Mouse (Mus musculus) heart, embryonic 15.5 days (tissue): ENCODE data around the gene Zranb3. TPM values are rescaled to one million over a fixed set of nuclear protein-coding genes. Genes with fewer than 3 reads are reported as not detected.

Experiments
- ATAC-seq: fragments of 200-750 bp; cut with Nextera tagmentation; replicated peaks from 2 replicates; pipeline ENCODE4 v1.8.0; 2017; ENCODE audit warnings: low read depth, moderate TSS enrichment; ENCODE audit not compliant: insufficient number of reproducible peaks, insufficient read depth, low FRiP score
- H3K27ac ChIP-seq: fragments of 300-500 bp; sonication (generic); 2 replicates; pipeline ENCODE4 v1.5.1; 2015; ENCODE audit warnings: mild to moderate bottlenecking, inconsistent platforms
- H3K27me3 ChIP-seq: fragments of 300-500 bp; sonication (generic); 2 replicates; pipeline ENCODE4 v1.6.1; 2015; ENCODE audit warnings: inconsistent platforms
- H3K36me3 ChIP-seq: fragments of 300-500 bp; sonication (generic); 2 replicates; pipeline ENCODE4 v1.6.1; 2015; ENCODE audit warnings: mild to moderate bottlenecking, inconsistent platforms
- H3K4me1 ChIP-seq: fragments of 300-500 bp; sonication (generic); replicated peaks from 2 replicates; pipeline ENCODE4 v1.6.1; 2015; ENCODE audit warnings: inconsistent platforms
- H3K4me2 ChIP-seq: fragments of 300-500 bp; sonication (generic); 2 replicates; pipeline ENCODE4 v1.6.1; 2015; ENCODE audit warnings: inconsistent platforms, mild to moderate bottlenecking, moderate library complexity
- H3K4me3 ChIP-seq: fragments of 300-500 bp; sonication (generic); 2 replicates; pipeline ENCODE4 v1.5.1; 2015; ENCODE audit warnings: mild to moderate bottlenecking, inconsistent platforms
- H3K9ac ChIP-seq: fragments of 300-500 bp; sonication (generic); 2 replicates; pipeline ENCODE4 v1.6.1; 2015; ENCODE audit warnings: mild to moderate bottlenecking, inconsistent platforms
- H3K9me3 ChIP-seq: fragments of 300-500 bp; sonication (generic); replicated peaks from 2 replicates; pipeline ENCODE4 v1.6.1; 2016; ENCODE audit warnings: inconsistent platforms
- WGBS: fragments of 180-500 bp; shearing (Covaris S2); methylation state at CpG from one replicate; pipeline ENCODE4 v1.1.7; 2015; ENCODE audit warnings: mixed read lengths; 5-methylcytosine and 5-hydroxymethylcytosine counted together
- polyA plus RNA-seq: library from polyadenylated mRNA; unstranded; fragments of >200 nt; fragmentation: Nextera tagmentation; extraction: Ambion mirVana; gene quantifications from 2 replicates; pipeline ENCODE4 v1.2.1, GENCODE M21; 2015

The Zranb3 gene
- polyA plus RNA-seq, 1 experiment from 2014 or later: 5.3 TPM

DNA sequence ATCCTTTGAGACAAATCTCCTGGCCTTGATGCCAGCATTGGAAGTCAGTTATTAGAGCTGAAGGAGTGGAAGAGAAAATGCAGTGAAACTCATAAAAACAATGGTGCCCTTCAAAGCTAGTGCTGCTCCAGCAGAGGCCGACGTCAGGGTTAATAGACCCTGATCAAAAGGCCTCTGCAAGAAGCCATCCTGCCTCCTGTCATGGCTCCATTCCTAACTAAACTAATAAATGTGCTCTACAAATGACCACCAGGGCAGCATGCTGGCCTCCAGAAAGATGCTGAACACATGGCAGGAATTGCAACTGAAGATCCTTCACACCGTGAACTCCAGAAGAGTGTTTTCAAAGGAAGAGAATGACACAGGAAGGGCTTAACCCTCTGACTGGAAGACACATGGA is 117.5 kb downstream of the Zranb3 start:
- Histone ChIP-seq H3K36me3 (no peaks in the 10 kb centered on the region), H3K9ac (no peak overlapping the region), H3K4me2 (no peak overlapping the region), H3K27me3 (no peaks in the 10 kb centered on the region), H3K27ac (no peak overlapping the region), H3K4me3 (no peak overlapping the region), H3K9me3 (no peaks in the 10 kb centered on the region), H3K4me1 (peaks cover 10% of the 10 kb centered on the region)
- ATAC-seq: no peak
- 44% methylated on average over 3 of the region's 3 CpGs for WGBS

DNA sequence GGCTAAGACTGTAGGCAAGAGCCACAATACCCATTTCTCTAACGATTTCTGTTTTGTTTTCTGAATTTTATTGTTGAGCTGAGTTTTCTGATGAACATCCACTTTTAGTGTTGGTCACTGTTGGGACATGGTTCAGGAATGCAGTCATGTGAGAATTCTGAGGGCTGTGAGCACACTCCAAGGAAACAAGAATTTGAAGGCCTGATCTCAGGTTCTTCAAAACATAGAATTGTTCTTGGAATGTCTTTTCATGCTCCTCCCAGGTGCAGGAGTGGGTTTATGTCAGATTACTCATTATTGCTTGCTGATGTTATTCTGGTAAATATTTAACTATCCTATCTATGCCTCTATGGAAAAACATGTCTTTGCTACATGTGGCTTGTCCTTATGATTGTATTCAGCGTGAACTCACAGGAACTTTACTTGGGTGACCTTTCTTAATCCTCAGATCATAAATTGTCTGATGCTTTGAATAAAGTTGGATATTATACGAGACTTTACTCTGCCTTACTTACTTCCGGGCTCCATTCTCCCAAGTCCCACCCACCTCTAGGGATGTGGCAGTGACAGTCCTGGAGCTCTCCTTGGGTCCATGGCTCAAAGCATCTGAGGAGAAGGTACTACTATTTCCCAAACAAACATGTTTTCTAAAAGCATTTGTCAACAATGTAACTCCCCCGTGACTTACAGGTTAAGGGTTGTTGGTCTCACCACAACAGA is 119.4 kb downstream of the Zranb3 start:
- H3K9ac ChIP-seq: no peak overlapping the region
- 85% methylated on average over 5 of the region's 5 CpGs for whole genome bisulfite sequencing
- H3K4me2 ChIP-seq: no peak overlapping the region
- H3K27ac ChIP-seq: no peak overlapping the region
- no peaks in the 10 kb centered on the region for H3K9me3 ChIP-seq
- H3K27me3 ChIP-seq: no peaks in the 10 kb centered on the region
- ATAC-seq: no peak
- no peak overlapping the region for H3K4me3 ChIP-seq
- no peaks in the 10 kb centered on the region for H3K36me3 ChIP-seq
- H3K4me1 ChIP-seq: no peaks in the 10 kb centered on the region

DNA sequence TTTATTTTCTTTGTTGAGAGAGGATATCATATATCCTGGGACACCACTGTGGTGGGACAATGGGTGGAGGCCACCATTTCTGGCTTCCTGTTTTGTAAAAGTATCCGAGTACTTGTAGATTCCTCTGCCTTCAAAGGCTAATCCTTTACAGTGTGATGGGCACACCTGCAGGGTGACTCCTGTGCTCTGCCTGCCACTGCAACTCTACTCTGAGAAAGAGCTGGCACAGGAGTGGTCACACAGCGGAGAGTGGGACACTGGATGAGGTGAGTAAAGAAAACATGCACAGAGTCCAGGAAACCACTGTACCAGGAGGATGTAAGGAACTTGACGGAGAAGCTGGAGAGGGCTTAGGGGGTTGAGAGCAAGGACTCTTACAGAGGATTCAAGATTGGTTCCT is 120.6 kb downstream of the Zranb3 start:
- H3K9ac ChIP-seq: no peak overlapping the region
- H3K27me3 ChIP-seq: no peaks in the 10 kb centered on the region
- no peak overlapping the region for H3K27ac ChIP-seq
- H3K9me3 ChIP-seq: no peaks in the 10 kb centered on the region
- WGBS: 73% methylated on average over 3 of the region's 3 CpGs
- no peaks in the 10 kb centered on the region for H3K4me1 ChIP-seq
- H3K4me3 ChIP-seq: no peak overlapping the region
- no peak for ATAC-seq
- H3K36me3 ChIP-seq: no peaks in the 10 kb centered on the region
- H3K4me2 ChIP-seq: no peak overlapping the region

DNA sequence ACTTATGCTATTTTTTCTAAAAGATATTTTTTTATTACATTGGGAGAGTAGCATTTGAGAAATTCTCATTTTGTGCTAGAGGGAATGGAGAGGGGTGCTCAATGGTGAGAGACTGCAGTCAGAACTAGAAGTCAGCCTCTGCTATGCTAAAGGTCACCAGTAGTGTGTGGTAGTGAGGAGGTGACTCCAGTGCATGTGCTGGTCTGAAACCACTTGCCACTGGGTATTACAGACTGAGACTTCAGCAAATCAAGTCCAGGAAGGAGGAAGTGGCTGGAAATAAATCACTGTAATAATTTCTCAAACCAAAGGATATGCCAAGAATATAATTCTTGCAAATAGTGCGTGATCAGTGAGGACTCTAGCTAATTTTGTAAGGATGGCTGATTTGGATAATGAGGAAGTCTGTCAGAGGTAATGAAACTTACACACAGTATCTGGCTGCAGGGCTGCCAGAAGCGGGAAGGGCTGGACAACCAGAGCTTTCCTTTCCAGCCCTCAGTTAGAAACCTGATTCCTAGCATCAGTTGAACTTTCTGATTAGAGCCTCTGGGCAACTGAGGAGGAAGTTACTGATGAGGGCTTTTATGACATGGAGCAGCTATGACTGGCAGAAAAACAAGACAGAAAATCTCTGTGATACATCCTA is 121.8 kb downstream of the Zranb3 start:
- Histone ChIP-seq H3K36me3 (no peaks in the 10 kb centered on the region), H3K9me3 (no peaks in the 10 kb centered on the region), H3K27ac (no peak overlapping the region), H3K9ac (no peak overlapping the region), H3K4me2 (no peak overlapping the region), H3K4me3 (no peak overlapping the region), H3K27me3 (no peaks in the 10 kb centered on the region), H3K4me1 (no peaks in the 10 kb centered on the region)
- 56% methylated on average over 2 of the region's 2 CpGs for WGBS
- ATAC-seq: no peak

DNA sequence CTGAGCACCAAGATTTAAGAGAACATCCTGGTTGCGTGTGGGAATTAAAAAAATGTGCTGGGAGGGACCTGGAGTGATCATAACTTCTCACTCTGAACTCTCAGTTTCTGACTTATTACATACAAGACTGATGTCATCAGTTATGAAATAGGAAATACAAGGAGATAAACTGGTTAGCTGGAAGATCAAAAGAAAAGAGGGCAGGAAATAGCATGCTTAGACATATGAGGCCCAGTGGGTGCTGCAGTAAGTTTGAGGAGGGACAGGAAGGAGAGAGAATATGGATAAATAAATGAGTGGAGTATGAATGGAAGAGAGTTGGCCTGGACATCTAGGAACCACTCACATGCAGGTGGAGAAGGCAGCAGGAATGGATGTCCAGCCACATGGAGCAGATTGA is 124.7 kb downstream of the Zranb3 start:
- Histone ChIP-seq H3K4me3 (no peak overlapping the region), H3K9ac (no peak overlapping the region), H3K4me1 (0 out of 2 replicates have a peak, but pooled peaks cover 4% of the 10 kb centered on the region), H3K27me3 (no peaks in the 10 kb centered on the region), H3K4me2 (no peak overlapping the region), H3K9me3 (no peaks in the 10 kb centered on the region), H3K27ac (no peak overlapping the region), H3K36me3 (no peaks in the 10 kb centered on the region)
- 79% methylated on average over 1 of the region's 1 CpGs for WGBS
- ATAC-seq: no peak

DNA sequence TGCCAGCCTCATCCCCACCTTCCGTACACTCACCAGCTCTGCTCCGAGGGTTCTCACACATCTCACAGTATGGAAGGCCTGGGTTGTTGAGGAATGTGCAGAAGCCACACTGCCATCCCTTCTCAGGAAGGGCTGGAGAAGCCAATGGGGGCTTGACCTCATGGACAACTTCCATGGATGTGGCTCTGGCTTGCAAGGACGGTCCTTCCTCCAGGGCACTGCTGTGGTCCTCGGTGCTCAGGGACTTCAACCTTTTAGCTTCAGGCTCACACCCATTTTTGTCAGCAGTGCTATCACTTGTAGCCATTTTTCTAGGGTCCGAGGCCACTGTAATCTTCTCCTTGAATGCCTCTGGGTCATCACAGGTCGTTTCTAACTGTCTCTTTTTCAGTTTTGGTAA is 126.7 kb downstream of the Zranb3 start:
- 0 out of 2 replicates have a peak, but pooled peaks cover 4% of the 10 kb centered on the region for H3K4me1 ChIP-seq
- no peak overlapping the region for H3K4me2 ChIP-seq
- H3K27ac ChIP-seq: no peak overlapping the region
- 0 out of 2 replicates have a peak, but pooled peaks cover 3% of the 10 kb centered on the region for H3K36me3 ChIP-seq
- WGBS: 83% methylated on average over 6 of the region's 6 CpGs
- H3K9ac ChIP-seq: no peak overlapping the region
- no peak overlapping the region for H3K4me3 ChIP-seq
- ATAC-seq: no peak
- no peaks in the 10 kb centered on the region for H3K27me3 ChIP-seq
- H3K9me3 ChIP-seq: no peaks in the 10 kb centered on the region

DNA sequence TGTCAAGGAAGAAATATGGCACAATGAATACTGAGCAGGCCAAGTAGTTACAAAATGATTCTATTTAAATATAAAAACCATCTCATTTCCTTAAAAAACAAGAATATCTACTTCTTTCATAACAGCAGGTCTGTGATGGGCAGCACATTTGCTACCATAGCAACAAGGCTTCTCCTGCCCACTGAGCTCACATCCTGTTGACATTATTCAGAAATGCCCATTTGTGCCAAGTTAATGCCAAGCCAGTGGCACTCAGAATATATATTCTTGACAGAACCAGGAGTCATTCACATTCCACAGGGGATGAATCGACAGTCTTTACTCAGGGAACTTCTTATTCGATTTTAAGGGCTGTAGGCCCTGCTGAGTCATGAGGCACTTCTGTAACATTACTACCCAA is 127.2 kb downstream of the Zranb3 start:
- 0 out of 2 replicates have a peak, but pooled peaks cover 3% of the 10 kb centered on the region for H3K36me3 ChIP-seq
- H3K27ac ChIP-seq: no peak overlapping the region
- no peak for ATAC-seq
- no peaks in the 10 kb centered on the region for H3K9me3 ChIP-seq
- 79% methylated on average over 2 of the region's 2 CpGs for WGBS
- H3K9ac ChIP-seq: no peak overlapping the region
- H3K4me1 ChIP-seq: 0 out of 2 replicates have a peak, but pooled peaks cover 4% of the 10 kb centered on the region
- H3K27me3 ChIP-seq: no peaks in the 10 kb centered on the region
- no peak overlapping the region for H3K4me3 ChIP-seq
- H3K4me2 ChIP-seq: no peak overlapping the region

DNA sequence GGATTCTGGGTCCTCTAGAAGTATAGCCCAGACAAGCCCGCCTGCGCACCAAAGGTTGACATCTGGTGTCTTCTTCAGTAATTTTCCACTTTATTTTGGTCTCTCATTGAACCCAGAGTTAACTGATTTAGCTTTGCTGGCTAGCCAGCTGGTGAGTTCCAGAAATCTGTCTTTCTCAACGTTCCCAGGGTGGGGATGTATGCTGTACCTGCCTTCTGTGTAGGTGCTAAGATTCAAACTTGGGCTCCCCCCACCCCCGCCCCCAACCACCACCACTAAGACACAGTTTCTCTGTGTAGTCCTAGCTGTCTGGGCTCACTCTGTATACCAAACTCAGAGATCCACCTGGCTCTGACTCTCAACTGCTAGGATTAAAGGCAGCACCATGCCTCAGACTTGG is 128.8 kb downstream of the Zranb3 start:
- Histone ChIP-seq H3K36me3 (0 out of 2 replicates have a peak, but pooled peaks cover 3% of the 10 kb centered on the region), H3K9me3 (no peaks in the 10 kb centered on the region), H3K9ac (no peak overlapping the region), H3K27me3 (no peaks in the 10 kb centered on the region), H3K4me2 (no peak overlapping the region), H3K4me1 (0 out of 2 replicates have a peak, but pooled peaks cover 4% of the 10 kb centered on the region), H3K4me3 (no peak overlapping the region), H3K27ac (no peak overlapping the region)
- 91% methylated on average over 4 of the region's 4 CpGs for WGBS
- no peak for ATAC-seq

DNA sequence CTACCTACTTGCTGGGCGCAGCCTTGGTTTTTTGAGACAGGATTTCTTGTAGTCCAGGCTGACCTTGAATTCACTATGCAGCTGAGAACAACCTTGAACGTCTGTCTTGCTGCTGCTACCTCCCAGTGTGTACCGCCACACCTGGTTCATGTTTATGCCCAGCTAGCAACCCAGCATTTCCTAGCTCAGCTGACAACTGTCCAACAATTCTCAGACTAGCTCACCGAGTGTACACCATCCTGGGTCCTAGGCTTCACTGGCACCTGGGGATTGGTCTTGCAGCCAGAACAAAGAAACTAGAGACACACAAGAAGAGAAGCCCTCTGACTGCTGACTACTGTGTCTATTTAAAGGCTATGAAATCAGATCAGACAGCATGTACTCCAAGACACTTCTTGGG is 132.0 kb downstream of the Zranb3 start:
- no peaks in the 10 kb centered on the region for H3K27me3 ChIP-seq
- H3K9me3 ChIP-seq: no peaks in the 10 kb centered on the region
- ATAC-seq: no peak
- H3K4me1 ChIP-seq: 0 out of 2 replicates have a peak, but pooled peaks cover 4% of the 10 kb centered on the region
- 0 out of 2 replicates have a peak, but pooled peaks cover 3% of the 10 kb centered on the region for H3K36me3 ChIP-seq
- no peak overlapping the region for H3K4me2 ChIP-seq
- no peak overlapping the region for H3K9ac ChIP-seq
- 80% methylated on average over 4 of the region's 4 CpGs for WGBS
- no peak overlapping the region for H3K4me3 ChIP-seq
- H3K27ac ChIP-seq: no peak overlapping the region

DNA sequence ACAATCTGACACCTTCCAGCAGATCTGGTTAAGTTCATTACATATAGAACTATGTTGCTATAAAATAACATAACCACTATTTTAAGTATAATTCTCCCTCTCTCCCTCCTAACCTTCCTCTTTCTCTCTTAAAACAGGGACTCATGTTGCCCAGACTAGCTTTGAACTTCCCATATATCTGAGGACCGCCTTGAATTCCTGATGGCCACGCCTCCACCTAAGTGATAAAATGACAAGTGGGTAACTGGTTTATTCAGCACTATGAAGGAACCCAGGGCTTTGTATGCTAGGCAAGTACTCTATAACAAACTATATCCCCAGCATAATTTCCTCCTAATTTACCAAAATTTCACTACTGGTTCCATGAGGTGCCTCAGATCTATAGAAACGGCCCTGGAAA is 139.5 kb downstream of the Zranb3 start:
- Histone ChIP-seq H3K4me2 (no peak overlapping the region), H3K4me1 (peaks cover 19% of the 10 kb centered on the region), H3K4me3 (no peak overlapping the region), H3K27me3 (no peaks in the 10 kb centered on the region), H3K9ac (no peak overlapping the region), H3K36me3 (no peaks in the 10 kb centered on the region), H3K9me3 (no peaks in the 10 kb centered on the region), H3K27ac (no peak overlapping the region)
- ATAC-seq: no peak
- WGBS: 75% methylated on average over 3 of the region's 3 CpGs

DNA sequence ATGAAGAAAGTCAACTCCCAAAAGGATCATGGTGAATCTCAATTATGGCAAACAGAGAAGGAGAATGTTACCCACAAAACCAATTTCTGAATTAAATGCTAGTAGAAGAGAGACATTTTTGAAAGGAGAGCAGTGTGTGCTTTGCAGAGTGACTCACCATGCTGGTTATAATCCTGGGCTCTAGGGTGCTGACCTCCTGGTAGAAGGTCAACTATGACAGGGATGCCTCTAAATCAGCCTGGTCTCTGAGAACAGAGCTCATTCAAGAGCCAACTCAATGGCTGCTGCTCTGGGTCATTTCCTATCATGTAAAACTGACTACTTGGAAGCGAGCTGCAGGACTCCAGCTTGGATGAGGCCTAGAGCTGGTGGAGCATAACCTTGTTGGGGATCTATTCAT is 141.7 kb downstream of the Zranb3 start:
- ATAC-seq: no peak
- H3K9ac ChIP-seq: no peak overlapping the region
- no peaks in the 10 kb centered on the region for H3K9me3 ChIP-seq
- no peak overlapping the region for H3K4me2 ChIP-seq
- H3K4me1 ChIP-seq: peaks cover 19% of the 10 kb centered on the region
- no peak overlapping the region for H3K4me3 ChIP-seq
- H3K36me3 ChIP-seq: no peaks in the 10 kb centered on the region
- H3K27me3 ChIP-seq: no peaks in the 10 kb centered on the region
- H3K27ac ChIP-seq: no peak overlapping the region
- WGBS: 93% methylated on average over 1 of the region's 1 CpGs

DNA sequence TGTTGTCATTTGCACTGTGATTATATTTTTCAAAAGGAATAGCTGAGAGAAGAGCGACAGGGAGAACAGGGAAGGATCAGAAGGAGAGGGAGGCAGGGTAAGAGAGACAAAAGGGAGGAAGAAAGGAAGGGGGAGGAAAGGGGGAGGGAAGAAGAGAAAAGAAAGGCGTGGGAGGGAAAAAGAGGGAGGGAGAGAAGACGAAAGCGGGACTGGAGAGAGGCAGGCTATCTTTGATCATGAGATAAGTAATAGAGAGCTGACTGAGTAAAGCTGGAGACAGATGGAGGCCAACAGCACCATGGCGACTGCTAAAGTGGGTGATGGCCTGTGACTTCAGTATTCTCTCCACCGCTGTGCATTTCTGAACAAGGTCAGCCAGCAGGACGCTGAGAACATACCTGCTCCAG is 143.5 kb downstream of the Zranb3 start:
- Histone ChIP-seq H3K4me3 (no peak overlapping the region), H3K36me3 (no peaks in the 10 kb centered on the region), H3K4me2 (peak overlapping the region; percentile 17; the same call in 1 of the 2 replicates), H3K27ac (peak overlapping the region; percentile 44), H3K27me3 (no peaks in the 10 kb centered on the region), H3K9me3 (no peaks in the 10 kb centered on the region), H3K4me1 (peaks cover 11% of the 10 kb centered on the region), H3K9ac (no peak overlapping the region)
- no peak; the same call in 1 of the 2 replicates for ATAC-seq
- 36% methylated on average over 7 of the region's 7 CpGs for WGBS
